Mouse (Mus musculus) myocyte (in vitro differentiated cells): ENCODE measurements at regions not wholly inside any gene's neighbourhood (a gene's known extent, or its start where the extent isn't known, plus 50 kb on each side); places are given as distances from the start of the nearest gene placed in this dataset.

Experiments
- H3K27me3 ChIP-seq: one replicate; pipeline ENCODE4 v1.6.1; 2011; ENCODE audit not compliant: control insufficient read depth, insufficient read depth, insufficient read length
- H3K36me3 ChIP-seq: one replicate; pipeline ENCODE4 v1.6.1; 2011; ENCODE audit not compliant: control insufficient read depth, insufficient read depth
- H3K4me2 ChIP-seq: one replicate; pipeline ENCODE4 v1.6.1; 2011; ENCODE audit warnings: low read depth, control low read depth
- H3K4me3 ChIP-seq: one replicate; pipeline ENCODE4 v1.5.1; 2011; ENCODE audit warnings: mild to moderate bottlenecking, control low read depth, moderate library complexity
- H3K79me2 ChIP-seq: one replicate; pipeline ENCODE4 v1.6.1; 2011; ENCODE audit not compliant: control insufficient read depth, insufficient read depth
- H3ac ChIP-seq: one replicate; pipeline ENCODE4 v1.6.1; 2011; ENCODE audit not compliant: control insufficient read depth, insufficient read length
- CEBPB ChIP-seq: IDR thresholded peaks from 2 replicates; pipeline ENCODE4 v1.6.1; 2011; ENCODE audit warnings: mild to moderate bottlenecking, moderate library complexity; ENCODE audit not compliant: poor library complexity, insufficient read depth, severe bottlenecking
- E2F4 ChIP-seq: IDR thresholded peaks from one replicate; pipeline ENCODE4 v1.6.1; 2011; ENCODE audit warnings: mild to moderate bottlenecking, control low read depth, moderate library complexity; ENCODE audit not compliant: insufficient read depth
- MAX ChIP-seq: IDR thresholded peaks from one replicate; pipeline ENCODE4 v1.6.1; 2011; ENCODE audit warnings: low read depth, mild to moderate bottlenecking, control low read depth
- MYOD1 ChIP-seq, 3 experiments: IDR thresholded peaks; one replicate each; pipeline ENCODE4 v1.6.1; 2011; ENCODE audit warnings: control low read depth in 2 of 3, low read depth in 2 of 3, mild to moderate bottlenecking in 2 of 3, moderate library complexity in 1 of 3; ENCODE audit not compliant: insufficient read length in 2 of 3, control insufficient read depth in 1 of 3
- MYOG ChIP-seq, 3 experiments: IDR thresholded peaks; one replicate each; pipeline ENCODE4 v1.6.1; 2011; ENCODE audit warnings: control low read depth in 2 of 3, low read depth in 2 of 3, mild to moderate bottlenecking in 2 of 3; ENCODE audit not compliant: insufficient read length in 2 of 3, control insufficient read depth in 1 of 3, insufficient read depth in 1 of 3
- POLR2A ChIP-seq: IDR thresholded peaks from one replicate; pipeline ENCODE4 v1.6.1; 2011; ENCODE audit warnings: low read depth, mild to moderate bottlenecking, control low read depth, moderate library complexity; ENCODE audit not compliant: insufficient read length
- POLR2AphosphoS2 ChIP-seq: IDR thresholded peaks from one replicate; pipeline ENCODE4 v1.6.1; 2011; ENCODE audit warnings: low read depth, control low read depth; ENCODE audit not compliant: insufficient read length
- REST ChIP-seq: IDR thresholded peaks from one replicate; pipeline ENCODE4 v1.6.1; 2011; ENCODE audit warnings: mild to moderate bottlenecking, control low read depth, moderate library complexity; ENCODE audit not compliant: insufficient read depth, insufficient read length
- SRF ChIP-seq: IDR thresholded peaks from one replicate; pipeline ENCODE4 v1.6.1; 2011; ENCODE audit warnings: low read depth; ENCODE audit not compliant: control insufficient read depth, insufficient read length
- TCF12 ChIP-seq: IDR thresholded peaks from one replicate; pipeline ENCODE4 v1.6.1; 2011; ENCODE audit warnings: mild to moderate bottlenecking, control low read depth; ENCODE audit not compliant: poor library complexity, insufficient read depth, severe bottlenecking
- TCF3 ChIP-seq: IDR thresholded peaks from one replicate; pipeline ENCODE4 v1.6.1; 2011; ENCODE audit warnings: low read depth, control low read depth; ENCODE audit not compliant: insufficient read length
- USF1 ChIP-seq: IDR thresholded peaks from one replicate; pipeline ENCODE4 v1.6.1; 2011; ENCODE audit warnings: low read depth, mild to moderate bottlenecking, control low read depth, moderate library complexity

- H3K36me3 ChIP-seq: no peaks in the 10 kb centered on the region
- H3K79me2 ChIP-seq: no peaks in the 10 kb centered on the region
- TF ChIP-seq POLR2A: no peak
- no peak for TF ChIP-seq MAX
- H3ac ChIP-seq: no peak overlapping the region
- no peak overlapping the region for H3K4me3 ChIP-seq
- no peak overlapping the region for H3K4me2 ChIP-seq
- H3K27me3 ChIP-seq: no peaks in the 10 kb centered on the region
These were observed 287.0 kb downstream of the Irs2 start for GRCm38 (mm10) chr8:10721146-10721862.

- TF ChIP-seq MYOG (IDR thresholded peaks at IDR 0.05; ENCODE audit: control insufficient read depth in 1 of 3, insufficient read depth in 1 of 3, insufficient read length in 2 of 3, low read depth in 2 of 3): no peak
- TF ChIP-seq USF1: no peak
- TF ChIP-seq POLR2AphosphoS2: no peak
- no peak for TF ChIP-seq E2F4
- Histone ChIP-seq H3K36me3 (no peaks in the 10 kb centered on the region), H3K27me3 (peaks cover 3% of the 10 kb centered on the region)
These were observed 287.9 kb downstream of the Irs2 start for GRCm38 (mm10) chr8:10720398-10720797.

GRCm38 (mm10) chr8:10719411-10719810, 288.8 kb downstream of the Irs2 start:
- TF ChIP-seq POLR2AphosphoS2 (no peak), TCF12 (no peak), CEBPB (no peak), E2F4 (no peak), MYOG (IDR thresholded peaks at IDR 0.05; ENCODE audit: control insufficient read depth in 1 of 3, insufficient read depth in 1 of 3, insufficient read length in 2 of 3, low read depth in 2 of 3) (no peak), TCF3 (no peak), REST (no peak), POLR2A (no peak), MYOD1 (IDR thresholded peaks at IDR 0.05; ENCODE audit: control insufficient read depth in 1 of 3, insufficient read length in 2 of 3, low read depth in 2 of 3) (no peak), SRF (no peak), MAX (no peak), USF1 (no peak)
- Histone ChIP-seq H3ac (no peak overlapping the region), H3K4me2 (no peak overlapping the region)

More at GRCm38 (mm10) chr8:10720398-10720797, 287.9 kb downstream of the Irs2 start:
- Histone ChIP-seq H3K4me2 (no peak overlapping the region), H3K4me3 (no peak overlapping the region), H3K79me2 (no peaks in the 10 kb centered on the region), H3ac (no peak overlapping the region)

GRCm38 (mm10) chr8:10717297-10717696, 291.0 kb downstream of the Irs2 start:
- H3K4me2 ChIP-seq: no peak overlapping the region
- H3K79me2 ChIP-seq: no peaks in the 10 kb centered on the region
- no peak overlapping the region for H3ac ChIP-seq
- H3K27me3 ChIP-seq: peaks cover 17% of the 10 kb centered on the region
- no peak overlapping the region for H3K4me3 ChIP-seq
- no peaks in the 10 kb centered on the region for H3K36me3 ChIP-seq
- TF ChIP-seq POLR2A (no peak), TCF12 (no peak), MAX (no peak), E2F4 (no peak), MYOG (IDR thresholded peaks at IDR 0.05; ENCODE audit: control insufficient read depth in 1 of 3, insufficient read depth in 1 of 3, insufficient read length in 2 of 3, low read depth in 2 of 3) (no peak), TCF3 (no peak)

More at GRCm38 (mm10) chr8:10719411-10719810, 288.8 kb downstream of the Irs2 start:
- H3K27me3 ChIP-seq: peaks cover 7% of the 10 kb centered on the region
- no peaks in the 10 kb centered on the region for H3K79me2 ChIP-seq
- H3K36me3 ChIP-seq: no peaks in the 10 kb centered on the region
- no peak overlapping the region for H3K4me3 ChIP-seq

- H3K27me3 ChIP-seq: peaks cover 17% of the 10 kb centered on the region
- no peaks in the 10 kb centered on the region for H3K79me2 ChIP-seq
- H3K4me2 ChIP-seq: no peak overlapping the region
- H3K36me3 ChIP-seq: no peaks in the 10 kb centered on the region
- no peak overlapping the region for H3ac ChIP-seq
- TF ChIP-seq POLR2AphosphoS2 (no peak), REST (no peak), TCF12 (no peak), E2F4 (no peak), CEBPB (no peak), USF1 (no peak), TCF3 (no peak)
- no peak overlapping the region for H3K4me3 ChIP-seq
These were observed 292.1 kb downstream of the Irs2 start for GRCm38 (mm10) chr8:10716161-10716560.

- TF ChIP-seq TCF3 (no peak), POLR2A (no peak), CEBPB (no peak), USF1 (no peak), MAX (no peak), SRF (no peak), POLR2AphosphoS2 (no peak), TCF12 (no peak)
- no peak overlapping the region for H3K4me2 ChIP-seq
- peaks cover 24% of the 10 kb centered on the region for H3K27me3 ChIP-seq
- no peak overlapping the region for H3K4me3 ChIP-seq
- H3ac ChIP-seq: no peak overlapping the region
- H3K79me2 ChIP-seq: no peaks in the 10 kb centered on the region
- no peaks in the 10 kb centered on the region for H3K36me3 ChIP-seq
These were observed 294.7 kb downstream of the Irs2 start for GRCm38 (mm10) chr8:10713515-10714042.
